ENCODE assay signal across 25 mouse cellular contexts in genomic region chr16:43324009-43324408, GRCm38 (mm10).
"Had no signal": no experiment of that assay in that cellular context is flagged by ENCODE, and none has a peak within 500 bp of the region (broad histone marks: within the 10 kb centered on the region; RNA-seq: fewer than 3 reads in every experiment).

No protein-coding gene starts in this region.

- H3K27me3 ChIP-seq: heart, embryonic 13.5 days; heart, embryonic 15.5 days; hindbrain, embryonic 13.5 days; hindbrain, embryonic 15.5 days; kidney, embryonic 15.5 days; limb, embryonic 13.5 days; limb, embryonic 15.5 days; liver, embryonic 12.5 days had no signal

- DNase-seq: gastrocnemius, postnatal 14 days; gastrocnemius, postnatal 36 days; heart, adult 11 months; heart, adult 2 months; heart, postnatal 14 days; heart, postnatal 36 days; kidney, adult 11 months; kidney, adult 2 months; kidney, adult 9 months; kidney, postnatal 14 days; kidney, postnatal 36 days; layer of hippocampus, adult 9-11 months; layer of hippocampus, postnatal 36 days; left cerebral cortex, postnatal 4 days had no signal

- ATAC-seq: hindbrain, postnatal 0 days; intestine, embryonic 16.5 days; liver, embryonic 12.5 days had no signal

- H3K4me2 ChIP-seq: heart, embryonic 11.5 days; heart, embryonic 13.5 days; heart, embryonic 15.5 days; hindbrain, embryonic 13.5 days; hindbrain, embryonic 15.5 days; kidney, embryonic 15.5 days; limb, embryonic 13.5 days; limb, embryonic 15.5 days; liver, embryonic 12.5 days had no signal

- H3K36me3 ChIP-seq: heart, embryonic 13.5 days; heart, embryonic 15.5 days; hindbrain, embryonic 13.5 days; hindbrain, embryonic 15.5 days; kidney, embryonic 15.5 days; limb, embryonic 13.5 days; limb, embryonic 15.5 days; liver, embryonic 12.5 days had no signal

- H3K4me3 ChIP-seq: heart, adult 2 months; heart, embryonic 13.5 days; heart, embryonic 15.5 days; hindbrain, embryonic 13.5 days; hindbrain, embryonic 15.5 days; kidney, embryonic 15.5 days; limb, embryonic 13.5 days; limb, embryonic 15.5 days; liver, embryonic 12.5 days had no signal
